Mouse (Mus musculus) embryonic facial prominence, embryonic 11.5 days (tissue): ENCODE measurements around the gene Gnas. TPM values are rescaled to one million over a fixed set of nuclear protein-coding genes. Genes with fewer than 3 reads are reported as not detected.
A peak's percentile ranks its signal among the peaks of the same experiment; 100 is the strongest.

ENCODE experiments used
- microRNA counts: library from miRNA; unstranded; fragments of <30 nt; microRNA quantifications from one replicate; lab custom pipeline; 2016
- microRNA-seq: library from miRNA; unstranded; fragments of <30 nt; microRNA quantifications from one replicate; pipeline ENCODE4, GENCODE M21; 2016; ENCODE audit warnings: borderline number of aligned reads
- polyA plus RNA-seq: library from polyadenylated mRNA; unstranded; fragments of >200 nt; fragmentation: Nextera tagmentation; extraction: Ambion mirVana; gene quantifications from 2 replicates; pipeline ENCODE4 v1.2.1, GENCODE M21; 2014

The Gnas gene
- polyA plus RNA-seq, 1 experiment from 2014 or later: 1,397 TPM

MicroRNAs encoded within 50 kb of the gene (microRNA counts, 519-probe panel; counts per million panel counts)
- microRNA mmu-miR-296-3p (lab: Ali Mortazavi, UCI): not detected
- microRNA mmu-miR-296-5p (lab: Ali Mortazavi, UCI): 4,501 counts per million, percentile 76 among the panel's probes with 10 or more counts
- 2,148 counts per million, percentile 16 among the panel's probes with 10 or more counts for microRNA mmu-miR-298 (lab: Ali Mortazavi, UCI)

Small RNAs within 50 kb of the gene (microRNA-seq; reads per million reads assigned to microRNA genes)
- not detected for gene Gm27591
- gene Mir296: 9,890 reads per million, percentile 93 among the genes with 10 or more reads in this experiment
- gene Mir298: 10,310 reads per million, percentile 94 among the genes with 10 or more reads in this experiment

Other genes with a start within 250 kb of the Gnas start
- 6.7 and 7.8 TPM in 2 replicates for gene Stx16, start 208.0 kb upstream of the Gnas start, polyA plus RNA-seq
- gene Npepl1, start 174.0 kb upstream of the Gnas start, polyA plus RNA-seq: 31.3 and 32.9 TPM in 2 replicates
- gene Gm20721, start 62.4 kb downstream of the Gnas start, polyA plus RNA-seq: 17.5 and 23.1 TPM in 2 replicates
- 184 and 204 TPM in 2 replicates for gene Nelfcd, start 131.5 kb downstream of the Gnas start, polyA plus RNA-seq
- gene Ctsz, start 154.7 kb downstream of the Gnas start, polyA plus RNA-seq: 86.5 and 106 TPM in 2 replicates
- gene Tubb1, start 166.4 kb downstream of the Gnas start, polyA plus RNA-seq: 5.2 and 6.6 TPM in 2 replicates
- gene Atp5e, start 179.8 kb downstream of the Gnas start, polyA plus RNA-seq: 686 and 711 TPM in 2 replicates
- gene Prelid3b, start 188.8 kb downstream of the Gnas start, polyA plus RNA-seq: 131 and 134 TPM in 2 replicates